Mouse (Mus musculus): ENCODE data around the gene Rassf2. TPM values are rescaled to one million over a fixed set of nuclear protein-coding genes. Genes with fewer than 3 reads are reported as not detected.

The Rassf2 gene
- polyA plus RNA-seq, 1 experiment from 2014 or later: 11.3 TPM

- no peak overlapping the region for H3K4me3 ChIP-seq (replicated peaks)
- H3K4me1 ChIP-seq: peaks cover 18% of the 10 kb centered on the region; the same call in 1 of the 2 replicates
- H3K27me3 ChIP-seq: no peaks in the 10 kb centered on the region
- no peak for ATAC-seq (replicated peaks; ENCODE audit: low FRiP score)
- no peaks in the 10 kb centered on the region for H3K36me3 ChIP-seq
- whole genome bisulfite sequencing: 36% methylated on average over 7 of the region's 7 CpGs
- H3K9me3 ChIP-seq (replicated peaks): no peaks in the 10 kb centered on the region
- no peak overlapping the region for H3K27ac ChIP-seq
- no peak overlapping the region for H3K9ac ChIP-seq
- no peak overlapping the region for H3K4me2 ChIP-seq
Observed at GRCm38 (mm10) chr2:132017611-132018010, 12.4 kb downstream of the Rassf2 start.

DNA sequence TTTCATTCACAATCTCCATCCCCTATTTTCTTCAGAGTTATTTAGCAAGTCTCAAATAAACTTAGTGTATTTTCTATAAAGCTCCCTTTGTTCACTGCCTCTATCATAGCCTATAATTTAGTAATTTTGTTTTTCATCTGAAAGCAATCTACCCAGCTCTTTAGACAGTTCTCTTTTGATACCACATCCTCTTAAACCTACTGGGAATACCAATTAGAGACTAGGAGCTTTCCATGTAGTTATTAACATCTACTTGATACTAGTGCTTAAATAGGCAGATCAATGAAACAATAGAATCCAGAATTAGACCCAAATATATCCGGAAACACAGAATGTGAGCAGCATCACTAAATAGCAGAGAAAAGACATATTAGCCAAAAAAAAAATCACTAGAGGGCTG lies 14.0 kb downstream of the Rassf2 start:
- Histone ChIP-seq H3K36me3 (0 out of 2 replicates have a peak, but pooled peaks cover 3% of the 10 kb centered on the region), H3K27me3 (no peaks in the 10 kb centered on the region), H3K4me2 (no peak overlapping the region), H3K27ac (no peak overlapping the region), H3K4me3 (replicated peaks) (no peak overlapping the region), H3K4me1 (peaks cover 9% of the 10 kb centered on the region; the same call in 1 of the 2 replicates), H3K9me3 (replicated peaks) (no peaks in the 10 kb centered on the region), H3K9ac (no peak overlapping the region)
- ATAC-seq (replicated peaks; ENCODE audit: low FRiP score): no peak
- 88% methylated on average over 1 of the region's 1 CpGs for WGBS

GRCm38 (mm10) chr2:132013152-132013551 lies 16.9 kb downstream of the Rassf2 start:
- H3K4me3 ChIP-seq (replicated peaks): no peak overlapping the region
- H3K9me3 ChIP-seq (replicated peaks): no peaks in the 10 kb centered on the region
- H3K4me2 ChIP-seq: no peak overlapping the region
- 87% methylated on average over 4 of the region's 4 CpGs for WGBS
- H3K27me3 ChIP-seq: no peaks in the 10 kb centered on the region
- peaks cover 3% of the 10 kb centered on the region; the same call in 1 of the 2 replicates for H3K36me3 ChIP-seq
- ATAC-seq (replicated peaks; ENCODE audit: low FRiP score): no peak
- H3K27ac ChIP-seq: no peak overlapping the region
- H3K9ac ChIP-seq: no peak overlapping the region
- H3K4me1 ChIP-seq: peaks cover 8% of the 10 kb centered on the region

- no peak overlapping the region for H3K4me3 ChIP-seq (replicated peaks)
- H3K36me3 ChIP-seq: peaks cover 3% of the 10 kb centered on the region; the same call in 1 of the 2 replicates
- no peak for ATAC-seq (replicated peaks; ENCODE audit: low FRiP score)
- H3K9ac ChIP-seq: no peak overlapping the region
- H3K27me3 ChIP-seq: no peaks in the 10 kb centered on the region
- no peaks in the 10 kb centered on the region for H3K9me3 ChIP-seq (replicated peaks)
- WGBS: 88% methylated on average over 2 of the region's 2 CpGs
- no peak overlapping the region for H3K4me2 ChIP-seq
- H3K4me1 ChIP-seq: peaks cover 25% of the 10 kb centered on the region
- no peak overlapping the region for H3K27ac ChIP-seq
Observed at GRCm38 (mm10) chr2:132010781-132011180, 19.3 kb downstream of the Rassf2 start.

DNA sequence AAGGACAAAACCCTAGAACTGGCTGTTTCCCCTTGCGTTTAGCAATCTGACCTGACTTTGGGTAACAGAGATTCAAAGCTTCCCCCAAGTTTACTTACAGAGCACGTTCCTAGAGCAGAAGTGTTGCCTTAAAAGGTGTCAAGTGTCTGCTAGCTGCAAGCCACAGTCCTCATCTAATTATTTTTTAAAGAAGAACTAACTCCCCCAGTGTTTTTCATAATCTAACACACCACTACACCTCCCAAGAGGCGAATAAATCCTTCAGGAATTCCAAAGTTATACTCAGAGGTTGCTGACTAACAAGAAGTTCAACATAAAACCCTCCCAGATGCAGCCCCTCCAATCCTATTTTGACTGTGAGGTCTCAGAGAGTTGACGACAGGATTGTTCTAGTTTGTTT lies 21.9 kb downstream of the Rassf2 start:
- no peak overlapping the region for H3K4me3 ChIP-seq (replicated peaks)
- H3K9ac ChIP-seq: no peak overlapping the region
- no peaks in the 10 kb centered on the region for H3K27me3 ChIP-seq
- no peak overlapping the region for H3K4me2 ChIP-seq
- peaks cover 28% of the 10 kb centered on the region for H3K4me1 ChIP-seq
- no peak for ATAC-seq (replicated peaks; ENCODE audit: low FRiP score)
- no peaks in the 10 kb centered on the region for H3K9me3 ChIP-seq (replicated peaks)
- peak overlapping the region; percentile 64; the same call in 1 of the 2 replicates for H3K27ac ChIP-seq
- peaks cover 3% of the 10 kb centered on the region; the same call in 1 of the 2 replicates for H3K36me3 ChIP-seq
- 29% methylated on average over 4 of the region's 4 CpGs for WGBS

DNA sequence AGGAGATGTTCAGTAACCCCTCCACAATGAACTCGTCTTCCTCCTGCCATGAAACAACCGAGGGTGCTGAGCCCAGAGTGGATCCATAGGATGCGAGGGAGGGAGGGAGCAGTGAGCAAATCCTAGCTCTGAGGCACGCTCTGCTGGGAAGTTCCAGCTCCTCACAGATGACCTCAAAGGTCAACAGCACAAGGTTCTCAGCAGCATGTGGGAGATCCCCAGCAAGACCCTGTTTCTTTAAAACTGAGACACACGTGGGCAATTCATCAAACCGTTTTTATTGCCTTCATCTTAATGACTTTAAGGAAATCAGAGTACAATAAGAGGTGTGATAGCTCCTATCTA lies 22.6 kb downstream of the Rassf2 start:
- no peak overlapping the region for H3K4me2 ChIP-seq
- ATAC-seq (replicated peaks; ENCODE audit: low FRiP score): 0 out of 2 replicates have a peak, but pooled peaks have one; percentile 6
- no peak overlapping the region for H3K9ac ChIP-seq
- no peak overlapping the region for H3K4me3 ChIP-seq (replicated peaks)
- H3K4me1 ChIP-seq: peaks cover 28% of the 10 kb centered on the region
- 15% methylated on average over 6 of the region's 6 CpGs for WGBS
- peak overlapping the region; percentile 76 for H3K27ac ChIP-seq
- no peaks in the 10 kb centered on the region for H3K27me3 ChIP-seq
- peaks cover 3% of the 10 kb centered on the region; the same call in 1 of the 2 replicates for H3K36me3 ChIP-seq
- H3K9me3 ChIP-seq (replicated peaks): no peaks in the 10 kb centered on the region

GRCm38 (mm10) chr2:132006561-132007474 lies 23.2 kb downstream of the Rassf2 start:
- 55% methylated on average over 18 of the region's 18 CpGs for whole genome bisulfite sequencing
- Histone ChIP-seq H3K36me3 (peaks cover 3% of the 10 kb centered on the region; the same call in 1 of the 2 replicates), H3K9me3 (replicated peaks) (no peaks in the 10 kb centered on the region), H3K4me1 (peaks cover 31% of the 10 kb centered on the region), H3K4me2 (no peak overlapping the region; the same call in 1 of the 2 replicates), H3K27ac (peak overlapping the region; percentile 76), H3K9ac (no peak overlapping the region), H3K27me3 (no peaks in the 10 kb centered on the region), H3K4me3 (replicated peaks) (no peak overlapping the region)
- peak; percentile 83 for ATAC-seq (replicated peaks; ENCODE audit: low FRiP score)

DNA sequence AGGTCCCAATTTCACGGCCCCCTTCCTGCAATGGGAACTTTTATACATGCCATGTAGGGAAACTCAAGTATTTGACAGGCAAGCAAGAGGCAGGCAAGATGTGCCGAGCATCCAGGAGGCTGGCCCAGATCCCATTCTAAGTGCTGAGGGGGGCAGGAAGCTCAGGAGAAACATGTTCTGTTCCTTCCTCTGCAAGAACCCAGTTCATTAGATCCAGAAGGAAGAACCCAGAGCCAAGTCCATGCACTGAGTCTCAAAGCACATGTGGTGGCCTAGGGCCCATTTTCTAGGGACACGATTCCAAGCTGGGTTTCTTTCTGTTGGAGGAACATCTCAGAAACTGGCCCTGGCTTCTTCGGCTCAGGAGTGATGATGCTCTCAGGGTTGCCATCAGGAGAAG lies 24.6 kb downstream of the Rassf2 start:
- Histone ChIP-seq H3K9me3 (replicated peaks) (no peaks in the 10 kb centered on the region), H3K27ac (no peak overlapping the region), H3K36me3 (peaks cover 2% of the 10 kb centered on the region; the same call in 1 of the 2 replicates), H3K9ac (no peak overlapping the region), H3K4me3 (replicated peaks) (no peak overlapping the region), H3K27me3 (no peaks in the 10 kb centered on the region), H3K4me1 (peaks cover 38% of the 10 kb centered on the region), H3K4me2 (no peak overlapping the region)
- no peak for ATAC-seq (replicated peaks; ENCODE audit: low FRiP score)
- 85% methylated on average over 4 of the region's 4 CpGs for WGBS

GRCm38 (mm10) chr2:132004495-132005136 lies 25.4 kb downstream of the Rassf2 start:
- H3K27ac ChIP-seq: no peak overlapping the region
- H3K4me3 ChIP-seq (replicated peaks): no peak overlapping the region
- no peak for ATAC-seq (replicated peaks; ENCODE audit: low FRiP score)
- no peak overlapping the region for H3K4me2 ChIP-seq
- no peaks in the 10 kb centered on the region for H3K27me3 ChIP-seq
- H3K4me1 ChIP-seq: peaks cover 38% of the 10 kb centered on the region
- no peaks in the 10 kb centered on the region for H3K9me3 ChIP-seq (replicated peaks)
- 76% methylated on average over 9 of the region's 9 CpGs for WGBS
- H3K9ac ChIP-seq: no peak overlapping the region
- peaks cover 2% of the 10 kb centered on the region; the same call in 1 of the 2 replicates for H3K36me3 ChIP-seq

GRCm38 (mm10) chr2:132003916-132004315 lies 26.1 kb downstream of the Rassf2 start:
- Histone ChIP-seq H3K36me3 (peaks cover 2% of the 10 kb centered on the region; the same call in 1 of the 2 replicates), H3K9me3 (replicated peaks) (no peaks in the 10 kb centered on the region), H3K9ac (no peak overlapping the region), H3K27me3 (no peaks in the 10 kb centered on the region), H3K4me2 (no peak overlapping the region), H3K4me1 (peaks cover 38% of the 10 kb centered on the region), H3K27ac (no peak overlapping the region), H3K4me3 (replicated peaks) (no peak overlapping the region)
- 77% methylated on average over 5 of the region's 5 CpGs for WGBS
- ATAC-seq (replicated peaks; ENCODE audit: low FRiP score): no peak

DNA sequence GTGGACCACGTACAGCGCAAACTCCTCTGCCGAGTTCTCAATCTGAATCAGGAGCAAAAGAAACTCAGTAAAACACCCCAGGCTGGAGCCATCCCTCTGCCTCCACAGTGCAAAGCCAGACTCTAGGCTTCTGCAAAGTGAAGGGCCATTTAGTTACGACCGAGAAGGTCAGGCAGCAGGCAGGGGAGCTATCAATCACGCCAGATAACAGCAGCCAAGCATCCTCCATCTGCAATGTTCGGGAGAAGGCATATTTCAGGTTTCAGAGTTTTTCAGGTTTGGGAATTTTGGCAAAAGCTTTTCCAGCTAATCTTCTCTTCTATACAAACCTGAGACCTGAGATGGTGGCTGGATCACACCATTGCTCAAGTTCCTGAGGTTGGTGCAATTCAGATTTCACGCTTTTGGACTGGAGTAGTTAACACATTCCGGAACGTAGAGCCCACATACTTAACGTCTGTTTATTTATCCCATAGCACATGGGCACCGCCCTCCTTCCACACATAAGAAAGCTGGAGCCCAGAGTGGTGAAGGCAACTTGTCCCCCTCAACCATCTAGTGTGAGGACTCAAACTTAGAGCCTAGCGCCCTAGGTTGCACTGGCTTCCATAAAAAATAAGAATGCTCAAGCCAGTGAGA lies 28.2 kb downstream of the Rassf2 start:
- Histone ChIP-seq H3K4me3 (replicated peaks) (no peak overlapping the region), H3K27ac (no peak overlapping the region), H3K4me2 (no peak overlapping the region), H3K9me3 (replicated peaks) (no peaks in the 10 kb centered on the region), H3K27me3 (no peaks in the 10 kb centered on the region), H3K9ac (no peak overlapping the region), H3K4me1 (peaks cover 23% of the 10 kb centered on the region), H3K36me3 (peaks cover 2% of the 10 kb centered on the region; the same call in 1 of the 2 replicates)
- WGBS: 32% methylated on average over 13 of the region's 13 CpGs
- no peak for ATAC-seq (replicated peaks; ENCODE audit: low FRiP score)
